Mouse (Mus musculus): ENCODE measurements around the gene Sema5b. TPM values are rescaled to one million over a fixed set of nuclear protein-coding genes. Genes with fewer than 3 reads are reported as not detected.
A peak's percentile ranks its signal among the peaks of the same experiment; 100 is the strongest.

The Sema5b gene
- total RNA-seq, 2 experiments from 2014 or later, result 5.2 to 6.0 TPM

DNA sequence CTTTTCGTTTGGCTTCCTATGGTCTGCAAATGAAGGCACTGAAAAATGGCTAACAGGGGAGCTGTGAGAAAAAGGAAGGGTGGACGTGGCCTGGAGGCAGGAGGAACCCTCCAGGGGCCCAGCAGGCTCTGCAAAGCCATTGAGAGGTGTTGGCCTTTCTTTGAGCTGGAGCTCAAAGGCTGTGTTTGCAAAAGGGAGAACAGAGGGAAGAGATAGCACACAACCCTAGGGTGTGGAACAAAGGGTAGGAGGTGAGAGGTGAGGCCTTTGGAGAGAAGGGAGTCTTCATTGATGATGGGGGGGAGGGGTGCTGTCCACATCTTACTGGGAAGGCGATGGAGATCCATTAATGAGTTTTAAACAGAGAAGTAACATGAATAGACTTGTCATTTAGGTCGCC lies 94.0 kb downstream of the Sema5b start:
- DNase-seq, result no peak

DNA sequence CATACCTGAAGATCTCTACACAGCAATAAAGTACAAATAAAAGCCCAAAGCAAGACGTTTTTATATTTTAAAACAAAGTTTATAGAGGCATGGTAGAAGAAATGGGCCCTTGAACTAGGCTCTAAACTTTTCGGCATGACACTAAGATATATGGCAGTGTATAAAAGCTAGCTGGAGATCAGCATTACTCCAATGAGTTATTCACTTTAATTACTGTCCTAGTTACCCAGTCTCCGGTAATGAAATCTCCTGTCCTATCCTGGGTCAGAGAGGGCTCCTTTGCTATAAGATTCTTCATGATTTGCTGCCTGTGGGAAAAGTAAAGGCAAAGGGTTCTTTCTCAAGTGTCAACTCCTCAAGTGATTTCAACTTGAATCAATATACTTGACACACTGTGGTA lies 98.6 kb downstream of the Sema5b start:
- no peak for DNase-seq

DNA sequence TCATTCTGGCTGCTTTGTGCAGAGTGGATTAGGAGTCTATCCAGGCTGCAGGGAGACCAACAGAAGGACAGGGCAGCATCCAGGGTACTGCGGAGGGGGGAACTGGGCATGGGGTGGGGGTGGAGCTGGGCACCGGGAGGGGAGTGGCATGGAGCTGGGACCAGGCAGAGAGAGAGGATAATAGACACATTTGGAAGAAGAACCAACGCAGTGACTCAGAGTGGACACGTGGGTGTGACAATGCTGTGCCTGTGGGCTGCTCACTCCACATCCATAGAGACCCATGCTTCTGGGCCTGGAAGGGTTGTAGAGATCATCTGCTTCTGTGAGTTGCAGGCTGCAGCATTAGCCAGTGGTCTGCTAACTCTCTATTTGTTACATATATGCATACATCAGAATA lies 107.9 kb downstream of the Sema5b start:
- no peak for DNase-seq

DNA sequence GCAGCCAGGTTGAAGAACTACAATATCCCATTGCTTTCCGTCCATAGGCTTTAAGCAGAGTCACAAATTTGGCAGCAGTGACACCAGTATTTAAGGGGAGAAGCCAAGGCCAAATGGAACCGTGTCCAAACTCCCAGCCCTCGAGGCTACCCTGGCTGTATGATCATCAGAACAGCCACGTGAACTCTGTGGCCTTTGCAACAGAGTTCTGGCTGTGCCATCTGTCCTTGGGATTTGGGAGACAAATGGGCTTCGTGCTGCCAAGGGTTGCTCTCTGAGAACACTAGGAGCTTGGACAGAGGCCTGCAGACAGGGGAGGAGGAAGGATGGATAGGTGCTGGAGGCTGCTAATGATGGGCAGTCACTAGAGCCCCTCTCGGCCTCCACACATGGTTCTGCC lies 111.3 kb downstream of the Sema5b start:
- peak; percentile 83 for DNase-seq

DNA sequence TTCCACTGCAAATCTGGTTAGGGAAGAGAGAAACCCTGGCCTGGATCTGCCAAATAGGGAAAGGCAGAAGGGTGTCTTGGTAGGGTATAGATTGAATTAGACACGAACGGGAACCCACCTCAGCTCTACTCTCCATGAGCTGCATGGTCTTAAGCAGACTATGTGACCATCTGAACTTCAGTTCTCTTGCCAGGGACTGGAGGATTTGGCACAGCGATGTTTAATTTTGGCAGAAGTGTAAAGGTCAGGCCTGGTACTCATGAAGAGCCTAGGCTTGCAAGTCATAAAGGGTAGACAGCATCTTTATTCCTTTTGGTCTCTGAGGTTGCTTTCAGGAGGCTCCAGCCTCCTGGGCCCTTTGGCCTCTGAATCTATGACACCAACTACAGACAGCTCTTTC lies 111.8 kb downstream of the Sema5b start:
- peak; percentile 43 for DNase-seq

DNA sequence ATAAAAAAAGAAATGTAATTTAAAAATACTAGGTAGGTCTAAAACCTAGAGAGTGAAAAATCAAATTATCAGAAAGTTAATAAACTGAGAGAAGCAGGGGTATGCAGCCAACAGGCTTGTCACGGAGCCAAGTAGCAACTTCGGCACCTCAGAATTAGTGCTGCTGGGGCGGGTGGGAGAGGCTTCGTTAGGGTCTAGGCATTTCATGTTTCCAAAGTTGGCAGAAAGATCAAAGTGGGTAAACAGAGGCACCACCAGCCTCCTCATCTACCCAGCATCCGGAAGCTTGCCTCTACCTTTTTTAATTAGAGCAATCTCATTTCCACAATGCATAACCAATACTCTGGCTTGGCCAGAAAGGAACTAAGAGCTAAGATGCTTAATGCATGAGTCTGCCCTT lies 113.0 kb downstream of the Sema5b start:
- no peak for DNase-seq

DNA sequence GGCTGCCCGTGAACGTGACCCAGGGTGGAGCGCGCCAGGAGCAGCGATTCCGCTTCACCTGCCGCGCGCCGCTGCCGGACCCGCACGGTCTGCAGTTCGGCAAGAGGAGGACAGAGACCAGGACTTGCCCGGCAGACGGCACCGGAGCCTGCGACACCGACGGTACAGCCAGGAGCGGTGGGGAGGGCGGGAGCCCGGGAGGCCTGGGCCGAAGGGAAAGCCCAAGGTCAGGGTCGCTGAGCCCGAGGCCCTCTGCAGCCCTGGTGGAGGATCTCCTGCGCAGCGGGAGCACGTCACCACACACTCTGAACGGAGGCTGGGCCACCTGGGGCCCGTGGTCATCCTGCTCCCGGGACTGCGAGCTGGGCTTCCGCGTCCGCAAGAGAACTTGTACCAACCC lies 119.3 kb downstream of the Sema5b start:
- DNase-seq, result peak; percentile 48

DNA sequence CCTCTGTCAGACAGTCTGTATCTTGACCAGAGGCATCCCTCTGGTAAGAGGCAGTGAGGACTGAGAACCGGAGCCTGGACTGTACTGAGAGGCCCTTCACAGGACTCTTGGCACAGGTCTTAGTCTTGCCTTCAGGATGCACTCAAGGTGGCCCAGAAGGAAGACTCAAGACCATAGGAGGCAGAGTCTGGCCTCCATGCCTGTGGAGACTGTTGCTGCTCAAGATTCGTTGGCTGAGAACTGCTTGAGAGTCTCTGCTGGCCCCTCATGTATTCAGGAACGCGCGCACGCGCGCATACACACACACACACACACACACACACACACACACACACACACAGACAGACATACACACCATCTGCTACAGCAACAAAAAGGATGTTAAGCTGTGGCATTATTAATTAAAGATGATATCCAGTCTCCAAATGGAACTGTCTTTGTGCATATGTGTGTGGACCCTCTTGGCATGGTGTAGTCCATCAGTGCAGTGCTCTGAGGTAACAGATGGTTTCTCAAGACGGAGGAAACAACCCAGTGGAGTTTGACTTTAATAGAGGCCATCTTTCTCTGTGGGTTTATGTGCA lies 123.0 kb downstream of the Sema5b start:
- DNase-seq, result no peak

DNA sequence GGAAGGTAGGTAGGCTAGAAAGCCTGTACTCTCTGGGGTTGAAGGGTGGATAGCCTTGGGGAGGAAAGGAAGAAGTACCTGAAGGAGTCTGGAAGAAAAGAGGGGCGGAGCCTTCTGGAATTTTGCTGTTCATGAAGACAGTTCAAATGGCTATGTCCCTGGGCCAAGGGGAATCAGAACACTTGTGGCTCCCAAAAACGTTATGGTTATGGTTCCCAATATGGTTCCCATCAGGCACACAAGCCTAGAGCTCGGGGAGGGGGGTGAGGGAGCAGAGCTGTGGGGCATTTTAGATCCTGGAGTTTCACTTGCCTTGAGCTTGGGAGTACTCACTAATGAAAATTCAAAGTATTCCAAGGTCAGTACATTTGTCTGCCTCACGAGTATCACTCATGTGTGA lies 123.9 kb downstream of the Sema5b start:
- no peak for DNase-seq

DNA sequence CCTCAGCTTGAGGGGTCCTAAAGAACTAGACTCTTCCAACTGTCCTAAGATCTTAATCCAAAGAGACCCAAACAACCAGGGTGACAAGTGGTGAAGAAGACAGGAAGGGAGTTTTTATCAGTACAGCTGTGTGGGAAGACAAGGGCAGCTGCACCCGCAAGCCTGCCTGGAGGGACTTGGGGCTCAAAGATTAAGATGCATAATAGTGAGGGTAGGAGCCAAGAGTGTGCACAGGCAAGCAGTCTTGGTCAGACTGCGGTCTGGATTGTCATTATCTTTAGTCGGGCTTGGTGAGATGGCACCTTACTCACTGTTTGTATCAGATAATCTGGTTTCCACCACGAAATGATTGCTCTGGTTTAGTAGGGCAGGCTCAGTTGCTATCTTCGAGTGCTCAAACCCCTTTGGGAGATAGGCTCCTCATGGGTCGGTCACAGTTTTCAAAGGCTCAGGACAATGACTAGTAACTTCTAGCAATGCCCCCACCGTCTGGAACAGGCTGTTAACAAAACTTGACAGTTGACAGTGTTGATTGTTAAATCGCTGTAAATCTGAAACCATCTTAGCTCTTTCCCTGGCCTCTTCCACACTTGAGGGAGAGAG lies 136.7 kb downstream of the Sema5b start:
- DNase-seq, result no peak

DNA sequence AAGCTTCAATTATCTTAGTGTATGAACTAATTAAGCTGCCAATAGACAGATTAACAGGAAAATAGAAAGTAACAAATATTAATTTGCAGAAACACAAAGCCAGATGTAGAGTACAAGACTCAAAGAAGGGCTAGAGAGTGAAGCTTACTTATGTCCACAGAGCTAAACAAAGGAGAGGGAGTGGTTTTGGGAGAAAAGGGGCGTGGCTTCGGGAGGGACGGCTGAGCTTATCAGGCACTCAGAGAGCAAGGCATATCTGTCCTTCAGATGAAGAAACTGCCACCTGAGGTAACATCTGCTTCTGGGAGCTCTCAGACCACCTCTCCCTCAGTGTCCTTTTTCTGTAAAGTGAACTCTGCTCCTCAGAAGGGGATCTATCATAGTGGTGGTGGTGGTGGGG lies 137.5 kb downstream of the Sema5b start:
- no peak for DNase-seq

DNA sequence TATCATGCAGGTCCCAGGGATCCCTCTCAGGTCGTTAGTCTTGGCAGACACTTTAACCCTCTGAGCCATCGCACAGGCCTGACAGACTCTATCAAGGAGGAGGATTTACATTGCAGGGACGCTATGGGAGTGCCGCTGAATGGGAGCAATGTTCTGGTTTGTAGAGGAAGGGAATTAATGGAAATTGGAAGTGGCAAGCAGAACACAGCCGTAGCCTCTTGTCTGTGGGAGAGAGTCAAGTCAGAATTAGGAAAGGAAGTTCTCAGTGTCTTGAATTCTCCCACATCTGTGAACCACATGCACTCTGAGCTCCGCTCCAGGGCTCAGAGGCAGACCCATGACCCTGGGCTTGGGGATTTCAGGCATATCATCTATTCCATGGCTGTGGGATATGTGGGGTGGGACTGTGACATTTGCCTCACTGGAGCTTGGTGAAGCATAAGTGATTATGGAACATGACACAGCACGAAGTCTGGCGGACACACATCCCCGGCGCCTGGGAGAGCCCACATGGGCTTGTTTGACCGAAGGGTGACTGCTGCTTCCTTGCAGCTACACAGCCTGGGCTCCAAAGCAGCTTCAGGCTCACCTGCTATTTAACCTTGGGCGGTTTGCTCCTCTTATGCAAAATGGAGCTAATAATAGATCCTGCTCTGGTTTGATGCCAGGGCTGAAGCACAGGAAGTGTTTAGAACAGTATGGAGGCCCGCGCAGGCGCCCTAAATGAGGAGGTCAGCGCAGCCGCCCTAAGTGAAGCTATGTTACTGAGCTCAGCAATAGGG lies 140.6 kb downstream of the Sema5b start:
- DNase-seq, result no peak

DNA sequence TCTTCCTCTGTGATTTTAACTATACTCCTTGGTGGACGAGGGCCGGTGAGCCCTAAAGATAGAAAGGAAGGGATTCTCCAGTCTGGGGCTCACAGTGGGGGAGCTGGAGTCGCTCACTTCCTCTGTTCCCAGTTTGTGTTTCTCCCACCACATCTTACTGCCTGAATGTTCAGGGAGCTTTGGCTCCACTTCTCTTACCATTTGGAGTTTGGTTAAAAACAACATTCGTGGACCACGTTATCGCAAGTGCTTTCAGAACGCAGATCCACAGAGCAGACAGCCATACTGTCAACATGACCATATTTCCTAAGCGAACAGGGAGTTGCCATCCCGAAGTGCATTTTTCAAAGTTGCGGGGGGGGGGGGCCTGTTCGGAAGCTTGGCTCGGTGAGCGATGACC lies 144.1 kb downstream of the Sema5b start:
- no peak for DNase-seq

DNA sequence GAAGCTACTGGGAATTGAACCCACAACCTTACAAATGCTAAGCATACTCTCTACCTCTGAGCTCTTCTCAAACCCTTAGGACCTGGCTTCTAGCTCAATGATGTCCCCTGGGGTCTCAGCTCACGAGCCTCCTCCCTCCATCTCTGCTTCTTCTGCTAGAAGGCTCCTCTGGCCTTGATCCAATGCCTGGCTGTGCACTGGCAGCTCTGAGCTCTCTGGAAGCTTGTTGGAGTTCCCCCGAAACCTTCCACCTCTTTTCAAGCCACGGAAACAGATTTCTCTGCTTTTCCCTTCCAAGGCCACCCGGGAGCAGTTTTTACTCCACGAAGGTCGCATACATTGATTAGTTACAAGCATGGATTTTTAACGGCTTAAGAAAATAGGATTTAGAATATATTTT lies 145.5 kb downstream of the Sema5b start:
- peak; percentile 53 for DNase-seq

DNA sequence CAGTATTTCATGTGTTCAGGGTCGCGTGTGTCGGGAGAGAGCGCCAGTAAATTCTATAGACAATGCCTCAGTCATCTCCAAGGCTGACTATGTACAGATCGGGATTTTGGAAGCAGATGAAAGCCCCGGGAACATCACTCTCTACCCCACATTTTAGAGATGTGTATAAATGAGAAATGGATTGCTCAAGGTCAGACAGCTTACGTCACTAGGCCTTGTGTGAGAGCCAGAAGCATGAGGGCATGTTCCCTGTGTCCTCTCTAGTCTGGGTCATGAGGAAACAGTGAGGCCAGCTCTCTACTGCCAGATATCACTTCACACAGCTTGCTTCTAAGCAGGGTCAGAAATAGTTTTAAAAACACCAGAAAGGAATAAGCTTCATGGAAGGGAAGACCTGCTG lies 150.7 kb downstream of the Sema5b start:
- peak; percentile 79 for DNase-seq

DNA sequence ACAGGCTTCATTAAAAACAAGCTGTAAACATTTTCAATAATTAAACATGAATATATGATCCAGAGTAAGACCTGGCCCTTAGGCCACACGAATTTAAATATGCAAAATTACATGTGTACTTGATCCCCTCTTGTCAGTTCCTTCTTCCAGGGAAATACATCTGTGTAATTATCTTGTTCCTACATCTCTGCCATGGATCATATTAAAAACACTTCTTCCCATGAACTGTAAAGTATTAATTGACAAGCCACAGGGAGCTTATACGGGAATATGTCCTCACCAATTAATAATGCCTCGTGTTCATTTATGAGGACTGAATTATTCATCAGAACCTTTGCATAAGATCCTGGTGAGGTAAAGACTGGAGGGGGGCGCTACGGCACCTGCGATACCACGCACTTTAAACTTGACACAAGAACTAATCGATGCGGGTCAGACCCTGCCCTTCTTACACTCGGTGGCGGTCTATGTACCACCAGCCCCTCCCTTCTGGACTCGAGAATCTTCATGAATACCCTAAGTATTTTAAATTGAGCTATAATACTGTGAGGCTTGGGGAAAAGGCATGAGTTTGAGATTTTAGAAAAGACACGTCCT lies 153.4 kb downstream of the Sema5b start:
- DNase-seq, result no peak

DNA sequence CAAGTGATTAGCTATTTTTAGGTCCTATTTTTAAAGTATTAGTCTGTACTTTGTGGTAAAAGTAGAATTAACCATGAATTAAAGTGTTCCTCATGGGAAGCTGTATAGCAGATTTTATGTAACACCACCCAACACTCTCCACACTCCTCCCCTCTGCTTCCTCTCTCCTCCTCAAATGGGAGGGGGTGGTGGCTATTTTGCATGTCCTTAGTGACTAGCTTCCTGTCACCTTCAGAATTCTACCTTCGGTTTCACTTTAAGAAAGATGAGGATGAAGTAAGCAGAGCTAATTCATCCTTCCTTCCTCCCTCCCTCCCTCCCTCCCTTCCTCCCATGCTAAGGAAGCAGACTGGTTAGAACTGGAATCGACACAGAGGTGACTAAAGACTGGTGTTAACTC lies 155.2 kb downstream of the Sema5b start:
- no peak for DNase-seq

DNA sequence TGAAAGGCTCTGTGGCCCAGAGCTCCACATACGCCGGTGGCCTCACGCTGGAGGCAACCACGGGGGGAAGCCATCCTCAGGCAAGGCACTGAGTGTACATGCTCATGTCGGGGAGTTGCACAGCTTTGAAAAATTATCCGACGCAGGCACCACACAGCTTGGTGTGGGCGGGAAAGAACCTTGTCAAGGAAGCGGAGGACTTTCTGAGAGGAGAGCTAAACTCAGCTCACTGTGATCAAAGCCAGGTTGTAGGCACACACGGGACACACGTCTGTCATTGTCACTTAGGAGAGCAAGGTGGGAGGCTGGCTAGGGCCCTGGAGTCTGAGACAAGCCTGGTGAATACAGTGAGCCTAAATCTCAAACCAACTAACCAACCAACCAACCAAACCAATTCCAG lies 160.9 kb downstream of the Sema5b start:
- no peak for DNase-seq

DNA sequence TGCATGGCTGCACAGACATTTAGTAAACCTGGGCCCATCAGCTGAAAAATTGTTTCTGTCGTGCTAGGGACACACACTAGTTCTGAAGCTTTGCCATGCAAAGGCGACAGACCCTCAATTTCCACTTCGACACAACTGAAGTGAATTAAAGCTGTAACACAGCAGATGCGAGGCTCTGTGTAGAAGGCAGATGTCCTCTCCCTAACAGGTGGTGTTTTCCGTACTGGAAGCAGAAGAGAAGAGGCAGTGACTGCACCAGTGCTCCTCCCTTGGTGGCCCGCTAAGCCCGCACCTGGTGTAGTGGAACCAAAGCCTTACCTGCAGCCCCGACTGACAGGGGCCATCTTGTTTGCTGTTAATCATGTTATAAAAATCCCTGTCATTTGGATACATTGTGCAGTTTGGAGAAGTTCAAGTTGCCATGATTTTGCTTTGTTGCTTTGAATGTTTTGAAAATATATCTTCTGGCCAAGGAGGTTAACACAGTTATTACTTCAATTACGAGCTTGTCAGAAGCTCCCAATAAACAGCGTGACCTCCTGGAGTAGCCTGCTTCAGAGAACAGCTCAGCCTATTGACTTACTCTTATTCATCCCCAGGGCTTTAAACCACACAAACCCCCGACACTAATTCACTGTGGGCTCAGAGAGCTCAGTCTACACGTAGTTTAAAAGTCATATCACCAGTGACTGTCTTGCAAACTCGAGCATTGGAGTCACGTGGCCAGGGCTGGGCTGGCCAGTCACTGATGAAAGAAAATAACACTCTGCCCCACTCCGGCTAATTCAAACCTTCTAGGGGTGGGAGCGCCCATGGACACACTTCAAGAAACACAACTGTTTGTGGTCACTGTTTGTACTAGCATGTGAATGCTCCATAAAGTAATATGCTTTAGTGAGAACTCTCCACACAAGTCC lies 163.1 kb downstream of the Sema5b start:
- DNase-seq, result no peak

DNA sequence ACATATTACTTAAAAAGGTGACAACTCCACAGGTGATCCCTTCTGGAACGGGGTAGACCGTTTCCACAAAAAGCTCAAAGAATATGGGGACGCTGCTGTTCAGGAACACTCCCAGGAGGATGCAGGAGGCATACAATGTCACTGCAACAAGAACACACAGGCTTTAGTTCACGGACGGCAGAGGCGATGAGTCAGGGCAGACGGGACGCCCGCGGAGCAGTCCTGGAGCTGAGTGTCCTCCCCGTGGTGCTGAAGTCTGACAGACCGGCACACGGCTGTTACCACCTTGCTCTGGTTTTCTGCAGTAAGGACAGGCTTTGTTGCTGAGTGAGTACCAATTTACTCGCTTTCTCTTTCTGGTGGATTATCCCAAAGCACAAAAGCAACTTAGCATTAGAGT lies 163.9 kb downstream of the Sema5b start:
- no peak for DNase-seq

DNA sequence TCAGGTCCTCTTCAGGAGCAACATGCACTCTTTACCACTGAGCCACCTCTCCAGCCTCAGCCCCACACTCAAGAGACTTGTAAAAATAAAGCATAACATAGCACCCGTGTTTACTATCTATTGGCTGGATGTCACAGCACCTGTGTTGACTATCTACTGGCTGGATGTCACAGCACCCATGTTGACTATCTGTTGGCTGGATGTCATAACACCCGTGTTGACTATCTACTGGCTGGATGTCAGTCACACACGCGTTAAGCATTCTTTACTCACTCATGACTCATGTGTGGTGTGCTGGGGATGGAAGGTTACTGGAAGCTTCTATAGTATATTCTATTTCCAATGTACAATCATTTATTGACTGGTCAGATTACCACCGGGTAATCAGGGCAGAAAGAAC lies 166.1 kb downstream of the Sema5b start:
- DNase-seq, result no peak

DNA sequence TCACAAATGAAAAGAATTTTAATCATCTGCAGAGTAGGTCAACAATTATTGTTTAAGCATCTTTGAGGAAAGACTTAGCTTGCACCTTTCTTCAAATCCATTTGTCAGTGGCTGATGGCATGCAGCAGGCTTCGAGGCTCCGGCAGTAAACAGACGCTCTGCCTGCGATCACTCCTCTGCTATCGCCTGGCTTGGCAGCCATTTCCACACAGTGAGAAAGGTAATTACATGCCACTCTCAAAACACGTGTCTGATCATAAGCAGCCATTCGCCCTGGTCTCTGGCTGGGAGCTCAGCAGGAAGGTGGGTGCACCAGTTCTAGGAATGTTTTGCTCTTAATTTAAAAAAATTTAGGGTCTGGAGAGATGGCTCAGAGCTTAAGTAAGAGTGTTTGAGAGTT lies 170.1 kb downstream of the Sema5b start:
- DNase-seq, result no peak

Data from adrenal gland, postnatal 10 days (tissue).